Mouse (Mus musculus): ENCODE measurements at regions not wholly inside any gene's neighbourhood (a gene's known extent, or its start where the extent isn't known, plus 50 kb on each side); places are given as distances from the start of the nearest gene placed in this dataset.
"Not testable (repeated sequence)": the region's sequence is repeated elsewhere in the genome, so short reads cannot be mapped to it uniquely, and the experiment has no call there.

DNA sequence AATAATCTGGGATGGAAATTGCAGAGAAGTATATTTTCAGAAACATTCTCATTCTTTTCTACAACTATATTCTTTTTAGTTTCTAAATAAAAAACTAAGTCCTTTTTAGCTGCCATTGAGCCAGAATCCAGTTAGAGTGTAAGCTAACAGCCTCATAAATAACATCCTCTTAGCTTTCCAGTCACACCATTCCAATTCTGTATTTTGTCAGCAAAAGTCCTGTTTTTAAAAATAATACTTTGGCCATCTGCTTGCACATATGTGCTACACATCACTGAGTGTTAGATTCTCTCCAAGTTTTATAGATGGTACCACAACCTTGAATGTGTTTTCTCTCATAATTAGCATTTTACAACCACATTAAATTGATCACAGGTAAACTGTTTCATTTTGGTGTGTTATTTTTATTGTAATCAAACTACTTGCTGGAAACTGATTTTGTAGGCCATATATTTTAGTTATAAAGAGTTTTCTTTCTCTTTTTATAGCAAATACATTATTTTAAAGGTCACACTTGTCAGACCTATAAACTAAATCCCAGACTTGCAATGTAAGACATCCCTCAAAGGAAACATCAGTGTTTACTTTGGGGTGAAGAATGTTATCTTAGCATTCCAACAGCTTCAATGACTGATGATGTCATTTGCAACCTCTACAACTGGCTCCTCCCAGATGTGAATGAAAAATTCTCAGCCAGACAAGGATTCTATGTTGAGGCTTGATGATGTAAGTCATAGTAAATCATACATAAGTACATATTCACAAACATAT is 1878.9 kb upstream of the Flrt2 start:
- no peak for DNase-seq (ENCODE audit: low spot score)

DNA sequence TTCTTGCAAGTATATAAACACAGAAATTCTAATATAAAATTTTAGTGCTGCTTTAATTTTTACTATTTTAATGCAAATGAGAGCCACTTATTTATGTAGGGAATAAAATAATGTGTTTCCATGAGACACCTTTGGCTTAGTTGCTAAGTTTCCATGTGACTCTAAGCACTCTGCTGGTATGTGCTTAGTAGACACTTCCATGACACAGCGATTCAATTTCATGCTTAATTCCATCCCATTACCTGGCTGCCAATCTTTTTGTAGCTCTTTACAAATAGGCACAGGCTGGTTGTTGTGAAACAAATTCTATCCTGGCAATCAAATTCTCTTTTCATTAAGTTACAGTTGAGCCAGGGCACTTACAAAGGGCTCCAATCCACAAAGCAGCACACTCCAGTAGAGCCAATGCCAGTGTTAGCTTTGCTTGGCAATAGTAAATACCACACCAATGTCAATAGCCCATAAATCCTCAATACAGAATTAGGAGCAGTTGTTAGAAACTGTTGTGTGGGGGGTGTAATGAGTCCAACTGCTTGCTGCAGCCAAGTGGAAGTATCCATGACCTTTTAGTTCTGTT is 1841.0 kb upstream of the Flrt2 start:
- 33% methylated on average over 1 of the region's 1 CpGs for WGBS
- no peaks in the 10 kb centered on the region for H3K36me3 ChIP-seq (ENCODE audit: insufficient read depth, low read length)
- no peaks in the 10 kb centered on the region for H3K4me1 ChIP-seq (ENCODE audit: insufficient read depth, low read length)
- H3K9ac ChIP-seq (replicated peaks; ENCODE audit: low read length), result no peak overlapping the region
- DNase-seq (ENCODE audit: low spot score) (peak; percentile 41), ATAC-seq (peak; percentile 56; the same call in 1 of the 2 replicates)
- H3K4me2 ChIP-seq (ENCODE audit: low read depth, low read length), result no peak overlapping the region
- H3K27me3 ChIP-seq (ENCODE audit: insufficient read depth, low read length), result no peaks in the 10 kb centered on the region
- H3K27ac ChIP-seq, result no peak overlapping the region
- no peak for TF ChIP-seq CTCF (IDR thresholded peaks at IDR 0.05; ENCODE audit: low read depth)
- H3K9me3 ChIP-seq (ENCODE audit: low read length), result no peaks in the 10 kb centered on the region
- H3K4me3 ChIP-seq (ENCODE audit: low read length), result no peak overlapping the region

More for the DNA sequence above, 1878.9 kb upstream of the Flrt2 start:
- no peaks in the 10 kb centered on the region for H3K36me3 ChIP-seq (ENCODE audit: insufficient read depth, low read length)
- no peak overlapping the region for H3K27ac ChIP-seq
- no peak overlapping the region for H3K4me3 ChIP-seq (ENCODE audit: low read length)
- ATAC-seq, result no peak
- no peak overlapping the region for H3K4me2 ChIP-seq (ENCODE audit: low read depth, low read length)
- no peak overlapping the region for H3K9ac ChIP-seq (replicated peaks; ENCODE audit: low read length)
- no peaks in the 10 kb centered on the region for H3K4me1 ChIP-seq (ENCODE audit: insufficient read depth, low read length)
- TF ChIP-seq CTCF (IDR thresholded peaks at IDR 0.05; ENCODE audit: low read depth), result no peak
- H3K9me3 ChIP-seq (ENCODE audit: low read length), result no peaks in the 10 kb centered on the region
- no peaks in the 10 kb centered on the region for H3K27me3 ChIP-seq (ENCODE audit: insufficient read depth, low read length)

- Histone ChIP-seq H3K4me1 (ENCODE audit: insufficient read depth, low read length) (no peaks in the 10 kb centered on the region), H3K36me3 (ENCODE audit: insufficient read depth, low read length) (no peaks in the 10 kb centered on the region), H3K9ac (replicated peaks; ENCODE audit: low read length) (no peak overlapping the region), H3K27me3 (ENCODE audit: insufficient read depth, low read length) (no peaks in the 10 kb centered on the region), H3K27ac (no peak overlapping the region), H3K4me3 (ENCODE audit: low read length) (no peak overlapping the region), H3K4me2 (ENCODE audit: low read depth, low read length) (no peak overlapping the region), H3K9me3 (ENCODE audit: low read length) (no peaks in the 10 kb centered on the region)
- no peak for TF ChIP-seq CTCF (IDR thresholded peaks at IDR 0.05; ENCODE audit: low read depth)
- ATAC-seq (no peak), DNase-seq (ENCODE audit: low spot score) (no peak)
- WGBS, result 46% methylated on average over 1 of the region's 1 CpGs
Measured at GRCm38 (mm10) chr12:93851660-93852059, 1840.4 kb upstream of the Flrt2 start.

GRCm38 (mm10) chr12:93885946-93886345 is 1806.1 kb upstream of the Flrt2 start:
- H3K4me1 ChIP-seq (ENCODE audit: insufficient read depth, low read length), result no peaks in the 10 kb centered on the region
- H3K36me3 ChIP-seq (ENCODE audit: insufficient read depth, low read length), result no peaks in the 10 kb centered on the region
- DNase-seq (ENCODE audit: low spot score) (peak; percentile 56), ATAC-seq (no peak)
- H3K27me3 ChIP-seq (ENCODE audit: insufficient read depth, low read length), result no peaks in the 10 kb centered on the region
- TF ChIP-seq CTCF (IDR thresholded peaks at IDR 0.05; ENCODE audit: low read depth), result no peak
- no peaks in the 10 kb centered on the region for H3K9me3 ChIP-seq (ENCODE audit: low read length)
- no peak overlapping the region for H3K4me3 ChIP-seq (ENCODE audit: low read length)
- no peak overlapping the region for H3K4me2 ChIP-seq (ENCODE audit: low read depth, low read length)
- no peak overlapping the region for H3K9ac ChIP-seq (replicated peaks; ENCODE audit: low read length)
- no peak overlapping the region for H3K27ac ChIP-seq
- 55% methylated on average over 2 of the region's 2 CpGs for WGBS

DNA sequence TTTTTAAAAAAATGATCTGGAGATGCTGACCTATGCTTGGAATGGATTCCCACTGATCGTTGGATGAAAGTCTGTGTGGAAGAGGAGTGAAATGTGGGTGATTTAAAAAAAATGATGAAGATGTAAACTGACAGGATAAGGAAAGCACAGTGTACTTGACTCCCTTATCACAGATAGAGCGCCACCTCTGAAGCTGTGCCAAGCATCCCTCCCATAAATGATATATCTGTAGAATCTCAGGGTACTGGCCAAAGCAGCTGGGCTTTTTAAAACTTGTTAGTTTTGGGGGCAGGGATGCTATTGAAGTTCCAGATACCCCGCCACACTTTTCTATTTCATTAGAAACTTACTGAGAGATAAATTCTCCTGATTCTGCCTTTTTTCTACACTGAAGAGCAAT is 1801.9 kb upstream of the Flrt2 start:
- no peaks in the 10 kb centered on the region for H3K9me3 ChIP-seq (ENCODE audit: low read length)
- no peak for ATAC-seq
- no peak for TF ChIP-seq CTCF (IDR thresholded peaks at IDR 0.05; ENCODE audit: low read depth)

GRCm38 (mm10) chr12:93928541-93929238 is 1763.3 kb upstream of the Flrt2 start:
- not testable (repeated sequence) for H3K27me3 ChIP-seq (ENCODE audit: insufficient read depth, low read length); H3K4me3 ChIP-seq (ENCODE audit: low read length); H3K27ac ChIP-seq; H3K9me3 ChIP-seq (ENCODE audit: low read length); DNase-seq (ENCODE audit: low spot score); H3K4me1 ChIP-seq (ENCODE audit: insufficient read depth, low read length); H3K4me2 ChIP-seq (ENCODE audit: low read depth, low read length); H3K9ac ChIP-seq (replicated peaks; ENCODE audit: low read length); H3K36me3 ChIP-seq (ENCODE audit: insufficient read depth, low read length)
- peak; percentile 83 for ATAC-seq
- 67% methylated on average over 1 of the region's 27 CpGs for WGBS

More for the DNA sequence above, 1801.9 kb upstream of the Flrt2 start:
- no peak for DNase-seq (ENCODE audit: low spot score)
- H3K4me1 ChIP-seq (ENCODE audit: insufficient read depth, low read length), result no peaks in the 10 kb centered on the region
- 92% methylated on average over 3 of the region's 3 CpGs for WGBS
- no peak overlapping the region for H3K9ac ChIP-seq (replicated peaks; ENCODE audit: low read length)
- H3K4me2 ChIP-seq (ENCODE audit: low read depth, low read length), result no peak overlapping the region
- H3K36me3 ChIP-seq (ENCODE audit: insufficient read depth, low read length), result no peaks in the 10 kb centered on the region
- no peak overlapping the region for H3K4me3 ChIP-seq (ENCODE audit: low read length)
- no peaks in the 10 kb centered on the region for H3K27me3 ChIP-seq (ENCODE audit: insufficient read depth, low read length)
- H3K27ac ChIP-seq, result no peak overlapping the region

GRCm38 (mm10) chr12:93929239-93929563 is 1762.8 kb upstream of the Flrt2 start:
- not testable (repeated sequence) for H3K36me3 ChIP-seq (ENCODE audit: insufficient read depth, low read length); H3K4me1 ChIP-seq (ENCODE audit: insufficient read depth, low read length); H3K4me2 ChIP-seq (ENCODE audit: low read depth, low read length); H3K9ac ChIP-seq (replicated peaks; ENCODE audit: low read length); H3K4me3 ChIP-seq (ENCODE audit: low read length); H3K27ac ChIP-seq; H3K9me3 ChIP-seq (ENCODE audit: low read length); DNase-seq (ENCODE audit: low spot score); H3K27me3 ChIP-seq (ENCODE audit: insufficient read depth, low read length)
- WGBS, result 91% methylated on average over 4 of the region's 7 CpGs
- ATAC-seq, result peak; percentile 74; the same call in 1 of the 2 replicates

DNA sequence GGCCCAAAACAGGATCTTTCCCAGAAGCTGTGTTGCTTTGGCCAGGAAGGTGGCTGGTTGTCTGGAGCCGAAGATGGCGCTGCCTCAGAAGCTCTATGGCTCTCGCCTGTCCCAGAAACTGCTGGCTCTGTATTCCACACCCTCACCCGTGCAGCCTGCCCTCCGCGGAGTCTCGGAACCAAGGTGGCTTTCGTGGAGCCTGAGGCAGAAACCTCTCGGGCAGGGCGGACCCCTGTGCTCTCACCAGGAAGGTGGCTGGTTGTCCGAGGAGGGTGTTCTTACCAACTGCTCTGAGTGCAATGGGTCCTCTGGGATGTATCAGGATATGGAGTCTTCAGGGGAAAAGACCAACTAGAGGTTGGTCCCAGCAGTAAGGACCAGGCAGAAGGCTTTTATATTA is 1761.8 kb upstream of the Flrt2 start:
- not testable (repeated sequence) for ATAC-seq; DNase-seq (ENCODE audit: low spot score); H3K9ac ChIP-seq (replicated peaks; ENCODE audit: low read length); H3K4me3 ChIP-seq (ENCODE audit: low read length); H3K27ac ChIP-seq; H3K9me3 ChIP-seq (ENCODE audit: low read length); H3K36me3 ChIP-seq (ENCODE audit: insufficient read depth, low read length); H3K4me1 ChIP-seq (ENCODE audit: insufficient read depth, low read length); H3K27me3 ChIP-seq (ENCODE audit: insufficient read depth, low read length); H3K4me2 ChIP-seq (ENCODE audit: low read depth, low read length)
- WGBS, result 94% methylated on average over 11 of the region's 11 CpGs
